8 mouse cellular contexts compared by ENCODE assay signal in the genomic region with DNA sequence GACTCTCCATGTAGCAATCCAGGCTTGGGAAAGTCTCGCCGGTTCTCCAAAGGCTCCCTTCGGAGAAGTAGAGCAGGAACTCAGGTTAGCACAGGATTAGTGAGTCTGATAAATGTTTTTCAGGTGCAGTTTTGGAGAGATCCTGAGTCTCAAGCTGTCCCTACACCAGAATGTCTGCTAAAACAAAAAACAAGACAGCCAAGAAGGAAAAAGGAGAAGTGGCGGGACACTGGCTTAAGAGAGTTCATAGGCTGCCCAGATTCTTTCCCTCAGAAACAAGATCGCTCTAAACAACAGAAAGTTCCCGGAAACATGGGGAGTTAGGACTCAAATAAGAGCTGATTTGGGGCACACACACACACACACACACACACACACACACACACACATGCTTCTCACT.
"Had no signal": no experiment of that assay in that cellular context is flagged by ENCODE, and none has a peak within 500 bp of the region (broad histone marks: within the 10 kb centered on the region; RNA-seq: fewer than 3 reads in every experiment).

No protein-coding gene starts in this region.

- H3K9me3 ChIP-seq: limb, embryonic 10.5 days; liver, embryonic 15.5 days; midbrain, embryonic 12.5 days; neural tube, embryonic 12.5 days had no signal

- DNase-seq: thymus, postnatal 36 days had no signal

- H3K36me3 ChIP-seq: limb, embryonic 10.5 days; liver, embryonic 15.5 days; midbrain, embryonic 12.5 days; neural tube, embryonic 12.5 days had no signal

- H3K4me1 ChIP-seq: liver, embryonic 15.5 days; midbrain, embryonic 12.5 days; neural tube, embryonic 12.5 days had no signal

- H3K27ac ChIP-seq: left cerebral cortex, adult 2 months; limb, embryonic 10.5 days; liver, embryonic 15.5 days; midbrain, embryonic 12.5 days; neural tube, embryonic 12.5 days had no signal

- ATAC-seq: lung, postnatal 0 days had no signal

- H3K9ac ChIP-seq: liver, embryonic 15.5 days; midbrain, embryonic 12.5 days; neural tube, embryonic 12.5 days had no signal

- H3K4me2 ChIP-seq: liver, embryonic 11.5 days; liver, embryonic 15.5 days; midbrain, embryonic 12.5 days; neural tube, embryonic 12.5 days had no signal

- H3K4me3 ChIP-seq: left cerebral cortex, adult 2 months; limb, embryonic 10.5 days; liver, embryonic 15.5 days; midbrain, embryonic 12.5 days; neural tube, embryonic 12.5 days had no signal

- H3K27me3 ChIP-seq: liver, embryonic 15.5 days; neural tube, embryonic 12.5 days had no signal
